Mouse (Mus musculus) kidney, adult 2 months (tissue): ENCODE measurements around the gene Fam102b.

Source experiments
- CTCF ChIP-seq: fragments of 200-500 bp; conservative IDR thresholded peaks from 2 replicates; pipeline ENCODE4 v1.5.1; 2011; ENCODE audit warnings: low read depth, mild to moderate bottlenecking, control low read depth, low read length, moderate library complexity, mixed read lengths; ENCODE audit not compliant: insufficient read depth, insufficient read length
- POLR2A ChIP-seq: fragments of 200-500 bp; IDR thresholded peaks from one replicate; pipeline ENCODE4 v1.6.1; 2011; ENCODE audit warnings: low read depth, low read length, control low read depth

DNA sequence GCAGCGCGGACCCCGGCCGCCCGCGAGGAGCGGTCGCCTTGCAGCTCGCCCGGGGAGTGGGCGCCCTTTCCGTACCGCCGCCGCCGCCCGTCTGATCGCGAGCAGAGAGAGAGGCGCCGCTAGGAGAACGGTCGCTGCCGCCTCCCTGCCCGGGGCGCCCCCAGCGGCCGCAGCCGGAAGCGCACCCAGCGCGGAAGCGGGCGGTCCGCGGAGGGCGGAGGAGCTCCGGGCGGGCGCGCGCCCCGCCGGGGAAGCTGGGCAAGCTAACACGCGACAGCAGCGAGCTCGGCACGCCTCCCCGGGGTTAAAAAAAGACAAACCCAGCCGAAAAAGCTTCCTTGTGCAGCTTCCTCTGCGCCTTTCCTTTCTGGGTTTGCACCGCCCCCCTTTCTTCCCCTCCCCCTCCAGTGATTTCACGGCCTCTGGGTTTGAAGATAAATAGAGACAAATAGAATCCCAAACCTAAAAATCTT lies at the start of gene Fam102b:
- peak; percentile 60 for TF ChIP-seq CTCF
- TF ChIP-seq POLR2A = no peak
